Mouse (Mus musculus): ENCODE measurements around the gene Cd82. TPM values are rescaled to one million over a fixed set of nuclear protein-coding genes. Genes with fewer than 3 reads are reported as not detected.

Cd82 gene
- polyA plus RNA-seq, 1 experiment from 2014 or later, result 22.4 TPM

- H3K4me3 ChIP-seq (replicated peaks), result no peak overlapping the region
- H3K36me3 ChIP-seq, result no peaks in the 10 kb centered on the region
- ATAC-seq (ENCODE audit: low FRiP score), result no peak
- H3K27me3 ChIP-seq (replicated peaks), result peaks cover 11% of the 10 kb centered on the region
- H3K4me2 ChIP-seq, result no peak overlapping the region
- 91% methylated on average over 3 of the region's 3 CpGs for WGBS
- H3K9ac ChIP-seq (replicated peaks), result no peak overlapping the region
- H3K4me1 ChIP-seq, result peaks cover 34% of the 10 kb centered on the region
- no peaks in the 10 kb centered on the region for H3K9me3 ChIP-seq (replicated peaks)
- H3K27ac ChIP-seq (replicated peaks), result no peak overlapping the region
Measured at GRCm38 (mm10) chr2:93466314-93466713, 3.4 kb upstream of the Cd82 start.

DNA sequence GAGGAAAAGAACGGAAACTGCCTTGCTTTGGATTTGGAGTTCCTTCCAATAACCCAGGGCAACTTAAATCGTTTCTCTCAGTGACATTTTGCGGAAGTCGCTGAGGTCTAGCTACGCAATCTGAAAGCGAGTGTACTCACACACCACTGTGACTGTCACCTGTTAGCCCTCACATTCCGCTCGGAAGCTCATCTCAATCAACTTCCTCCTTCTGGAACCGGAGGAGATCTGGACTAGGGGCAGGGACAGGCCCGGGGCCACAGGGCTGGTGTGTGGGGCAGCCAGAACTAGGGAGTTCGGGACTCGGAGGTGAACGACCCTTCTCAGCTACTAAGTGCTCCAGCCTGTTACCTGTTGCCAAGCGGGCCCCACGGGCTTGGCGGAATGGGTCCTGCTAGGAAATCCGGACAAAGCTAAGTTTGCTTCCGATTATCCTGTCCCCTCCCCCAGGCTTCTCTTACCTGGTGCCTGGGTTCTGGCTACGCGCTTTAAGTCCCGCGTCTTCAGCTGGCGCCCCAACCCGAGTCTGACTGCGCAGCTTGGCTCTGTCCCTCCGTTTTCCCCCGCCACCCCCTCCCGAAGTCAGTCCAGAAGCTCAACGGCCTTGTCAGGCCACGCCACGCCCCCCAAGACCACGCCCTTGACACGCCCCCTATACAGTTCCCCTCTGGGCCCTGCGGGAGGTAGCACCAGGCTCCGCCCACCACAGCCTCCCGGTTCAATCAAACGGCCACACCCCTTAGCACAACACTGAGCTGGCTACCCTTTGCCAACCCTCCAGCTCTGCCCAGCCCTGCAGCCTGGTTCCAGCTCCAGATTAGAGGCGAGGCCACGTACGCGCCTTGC lies 848 bp downstream of the Cd82 start:
- ATAC-seq (ENCODE audit: low FRiP score), result peak; percentile 87
- H3K9ac ChIP-seq (replicated peaks), result 0 out of 2 replicates have a peak overlapping the region, but pooled peaks have one; percentile 14
- peak overlapping the region; percentile 51; the same call in 1 of the 2 replicates for H3K27ac ChIP-seq (replicated peaks)
- H3K4me3 ChIP-seq (replicated peaks), result peak overlapping the region; percentile 40
- H3K4me1 ChIP-seq, result peaks cover 26% of the 10 kb centered on the region
- H3K27me3 ChIP-seq (replicated peaks), result peaks cover 20% of the 10 kb centered on the region
- no peaks in the 10 kb centered on the region for H3K9me3 ChIP-seq (replicated peaks)
- no peaks in the 10 kb centered on the region for H3K36me3 ChIP-seq
- 3% methylated on average over 41 of the region's 41 CpGs for WGBS
- peak overlapping the region; percentile 70 for H3K4me2 ChIP-seq

DNA sequence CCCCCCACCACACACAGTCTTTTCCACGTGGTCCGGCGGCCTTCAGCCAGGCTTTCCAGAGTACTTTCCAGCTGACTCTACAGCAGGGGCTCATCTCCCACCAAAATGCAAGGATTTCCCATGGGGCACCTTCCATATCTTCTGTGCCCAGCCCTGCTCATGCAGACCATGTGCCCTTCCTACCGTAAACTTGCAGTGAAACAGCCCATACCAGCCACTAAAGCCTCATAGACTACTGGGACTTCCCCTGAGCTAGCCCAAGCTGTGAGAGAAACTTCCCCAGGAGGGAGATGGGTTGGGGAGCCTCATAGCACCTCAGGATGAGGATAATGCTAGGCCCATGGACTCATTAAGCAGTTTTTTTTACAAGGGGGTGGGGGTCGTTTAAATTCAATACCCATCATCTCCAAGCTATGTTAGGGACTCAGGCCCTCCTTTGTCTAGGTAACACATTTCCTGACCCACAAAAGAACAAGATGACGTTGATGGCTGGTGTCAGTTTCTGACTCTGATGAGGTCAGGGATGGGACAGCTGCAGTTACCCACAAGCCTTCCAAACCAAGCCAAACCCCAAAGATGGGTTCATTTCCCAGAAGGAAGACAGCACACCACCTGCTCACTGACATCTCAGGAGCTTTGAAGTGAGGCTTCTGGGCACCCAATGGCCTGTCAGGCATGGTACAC lies 2.0 kb downstream of the Cd82 start:
- no peak overlapping the region for H3K27ac ChIP-seq (replicated peaks)
- H3K4me2 ChIP-seq, result peak overlapping the region; percentile 70
- no peak for ATAC-seq (ENCODE audit: low FRiP score)
- peaks cover 20% of the 10 kb centered on the region for H3K27me3 ChIP-seq (replicated peaks)
- peak overlapping the region; percentile 40; the same call in 1 of the 2 replicates for H3K4me3 ChIP-seq (replicated peaks)
- 70% methylated on average over 6 of the region's 6 CpGs for WGBS
- H3K36me3 ChIP-seq, result no peaks in the 10 kb centered on the region
- H3K9me3 ChIP-seq (replicated peaks), result no peaks in the 10 kb centered on the region
- peaks cover 26% of the 10 kb centered on the region for H3K4me1 ChIP-seq
- H3K9ac ChIP-seq (replicated peaks), result no peak overlapping the region

DNA sequence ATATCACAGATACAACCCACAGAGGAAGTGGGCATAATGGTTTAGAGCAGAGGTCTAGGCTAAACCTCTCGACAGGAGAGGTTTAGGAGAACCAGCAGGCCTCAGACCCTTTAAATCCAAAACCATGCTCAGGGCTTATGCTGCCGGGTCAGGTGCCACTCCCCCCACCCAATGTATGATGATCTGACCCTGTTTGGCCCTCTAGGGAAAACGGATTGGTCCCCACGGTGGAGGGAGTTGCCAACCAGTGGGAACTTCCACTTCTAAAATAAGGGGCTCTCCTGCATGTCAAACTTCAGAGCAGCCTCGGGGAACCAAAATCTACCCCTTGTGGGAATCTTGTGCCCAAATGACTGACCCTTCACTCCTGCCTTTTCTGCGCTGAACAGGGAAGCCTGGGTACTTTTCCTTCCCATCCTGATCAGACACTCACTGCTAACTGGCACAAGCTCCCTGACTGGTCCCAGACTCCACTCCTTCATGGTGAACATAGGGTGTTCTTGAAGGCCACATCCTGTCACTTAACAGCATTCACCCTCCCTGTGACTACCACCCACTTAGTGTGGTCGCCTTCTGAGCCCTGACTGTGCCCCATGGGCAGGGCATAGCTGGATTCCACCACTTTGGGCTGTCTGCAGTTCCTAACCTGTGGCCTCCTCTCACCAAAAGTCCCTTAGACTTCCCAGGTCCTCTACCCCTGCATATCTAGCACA lies 3.6 kb downstream of the Cd82 start:
- no peaks in the 10 kb centered on the region for H3K36me3 ChIP-seq
- no peak overlapping the region for H3K27ac ChIP-seq (replicated peaks)
- WGBS, result 79% methylated on average over 7 of the region's 7 CpGs
- H3K9me3 ChIP-seq (replicated peaks), result no peaks in the 10 kb centered on the region
- no peak for ATAC-seq (ENCODE audit: low FRiP score)
- H3K4me2 ChIP-seq, result no peak overlapping the region
- peaks cover 32% of the 10 kb centered on the region for H3K4me1 ChIP-seq
- no peak overlapping the region for H3K9ac ChIP-seq (replicated peaks)
- no peak overlapping the region for H3K4me3 ChIP-seq (replicated peaks)
- peaks cover 20% of the 10 kb centered on the region for H3K27me3 ChIP-seq (replicated peaks)

DNA sequence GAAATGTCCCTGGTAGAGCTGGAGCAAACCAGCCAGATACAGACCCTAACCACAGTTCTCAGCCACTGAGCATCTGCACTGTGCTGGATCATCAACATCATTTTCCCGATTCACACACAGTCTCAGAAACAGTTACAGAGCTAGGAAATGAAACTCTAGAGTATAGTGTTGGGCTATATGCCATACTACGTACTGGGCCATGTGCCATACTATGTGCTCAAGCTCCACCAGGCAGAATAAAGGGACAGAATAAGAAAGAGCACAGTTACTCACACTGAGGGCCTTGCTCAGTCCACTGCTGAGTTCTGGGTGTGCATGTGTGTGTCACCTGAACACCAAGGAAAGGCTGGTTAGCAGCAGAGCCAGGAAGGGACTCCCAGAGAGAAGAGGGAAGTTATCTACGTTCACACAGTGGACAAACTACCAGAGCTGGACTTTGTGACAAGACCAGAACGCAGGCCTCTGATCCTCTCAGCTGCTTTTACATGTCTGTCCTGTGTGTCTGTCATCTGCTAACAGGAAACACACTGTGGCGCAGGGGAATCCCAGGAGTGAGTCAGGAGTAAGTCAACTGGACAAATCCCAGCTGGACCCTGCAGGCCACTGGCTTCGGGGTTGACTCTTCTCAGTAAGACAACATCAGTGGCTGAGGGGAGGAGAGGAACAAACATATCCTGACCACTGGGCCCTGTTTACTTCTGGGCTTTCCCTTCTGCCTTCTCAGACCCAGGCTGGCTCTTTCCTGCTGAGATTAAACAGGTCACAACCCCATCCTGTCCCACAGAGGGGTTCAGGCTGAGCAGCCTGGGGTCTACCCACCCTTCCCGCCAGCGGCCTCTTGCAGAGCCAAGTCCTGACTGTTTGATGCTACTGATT lies 4.4 kb downstream of the Cd82 start:
- no peaks in the 10 kb centered on the region for H3K36me3 ChIP-seq
- no peak for ATAC-seq (ENCODE audit: low FRiP score)
- no peak overlapping the region for H3K9ac ChIP-seq (replicated peaks)
- no peaks in the 10 kb centered on the region for H3K9me3 ChIP-seq (replicated peaks)
- no peak overlapping the region for H3K27ac ChIP-seq (replicated peaks)
- no peak overlapping the region for H3K4me2 ChIP-seq
- H3K27me3 ChIP-seq (replicated peaks), result peaks cover 20% of the 10 kb centered on the region
- 74% methylated on average over 8 of the region's 8 CpGs for WGBS
- no peak overlapping the region for H3K4me3 ChIP-seq (replicated peaks)
- peaks cover 33% of the 10 kb centered on the region for H3K4me1 ChIP-seq

DNA sequence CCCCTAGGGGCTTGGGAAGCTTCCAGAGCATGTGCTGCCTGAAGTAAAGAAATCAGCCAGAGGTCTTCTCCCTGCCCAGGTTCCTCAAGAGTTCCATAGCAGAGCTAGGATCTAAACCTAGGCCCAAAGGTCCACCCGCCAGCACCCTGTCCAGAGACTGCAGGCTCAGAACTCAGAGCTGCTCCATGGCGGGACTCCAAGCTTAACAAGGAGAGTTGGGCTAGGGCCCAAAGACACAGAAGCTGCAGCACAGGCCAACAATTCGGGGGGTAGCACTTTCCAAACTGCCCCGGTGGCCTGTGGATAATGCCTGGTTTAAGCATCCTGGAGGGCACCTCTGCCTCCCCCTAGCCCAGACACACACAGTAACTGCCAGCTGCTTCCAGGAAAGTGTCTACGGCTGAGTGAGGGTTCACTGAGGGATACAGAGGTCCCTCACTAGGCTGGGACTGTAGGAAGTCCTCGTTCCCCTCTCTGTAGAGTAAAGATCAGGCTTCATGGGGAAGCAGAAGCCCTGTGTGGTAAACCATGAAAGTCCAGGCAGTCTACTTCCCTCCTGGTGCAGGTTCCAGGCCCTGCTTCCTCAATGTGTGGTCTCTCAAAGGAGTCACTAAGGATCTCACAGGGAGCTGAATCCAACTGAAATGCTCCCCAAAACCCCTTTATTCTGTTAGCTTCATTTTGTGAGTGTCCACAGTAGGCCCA lies 5.4 kb downstream of the Cd82 start:
- H3K4me3 ChIP-seq (replicated peaks), result no peak overlapping the region
- H3K9me3 ChIP-seq (replicated peaks), result no peaks in the 10 kb centered on the region
- H3K27me3 ChIP-seq (replicated peaks), result peaks cover 12% of the 10 kb centered on the region
- no peak overlapping the region for H3K9ac ChIP-seq (replicated peaks)
- ATAC-seq (ENCODE audit: low FRiP score), result no peak
- H3K4me2 ChIP-seq, result no peak overlapping the region
- H3K36me3 ChIP-seq, result no peaks in the 10 kb centered on the region
- no peak overlapping the region for H3K27ac ChIP-seq (replicated peaks)
- WGBS, result 73% methylated on average over 6 of the region's 6 CpGs
- H3K4me1 ChIP-seq, result peaks cover 29% of the 10 kb centered on the region

GRCm38 (mm10) chr2:93456140-93456539 lies 6.8 kb downstream of the Cd82 start:
- Histone ChIP-seq H3K9me3 (replicated peaks) (no peaks in the 10 kb centered on the region), H3K27me3 (replicated peaks) (peaks cover 7% of the 10 kb centered on the region), H3K4me1 (peaks cover 15% of the 10 kb centered on the region; the same call in 1 of the 2 replicates), H3K36me3 (no peaks in the 10 kb centered on the region), H3K9ac (replicated peaks) (no peak overlapping the region), H3K27ac (replicated peaks) (no peak overlapping the region), H3K4me3 (replicated peaks) (no peak overlapping the region), H3K4me2 (no peak overlapping the region)
- 62% methylated on average over 3 of the region's 3 CpGs for WGBS
- no peak for ATAC-seq (ENCODE audit: low FRiP score)

DNA sequence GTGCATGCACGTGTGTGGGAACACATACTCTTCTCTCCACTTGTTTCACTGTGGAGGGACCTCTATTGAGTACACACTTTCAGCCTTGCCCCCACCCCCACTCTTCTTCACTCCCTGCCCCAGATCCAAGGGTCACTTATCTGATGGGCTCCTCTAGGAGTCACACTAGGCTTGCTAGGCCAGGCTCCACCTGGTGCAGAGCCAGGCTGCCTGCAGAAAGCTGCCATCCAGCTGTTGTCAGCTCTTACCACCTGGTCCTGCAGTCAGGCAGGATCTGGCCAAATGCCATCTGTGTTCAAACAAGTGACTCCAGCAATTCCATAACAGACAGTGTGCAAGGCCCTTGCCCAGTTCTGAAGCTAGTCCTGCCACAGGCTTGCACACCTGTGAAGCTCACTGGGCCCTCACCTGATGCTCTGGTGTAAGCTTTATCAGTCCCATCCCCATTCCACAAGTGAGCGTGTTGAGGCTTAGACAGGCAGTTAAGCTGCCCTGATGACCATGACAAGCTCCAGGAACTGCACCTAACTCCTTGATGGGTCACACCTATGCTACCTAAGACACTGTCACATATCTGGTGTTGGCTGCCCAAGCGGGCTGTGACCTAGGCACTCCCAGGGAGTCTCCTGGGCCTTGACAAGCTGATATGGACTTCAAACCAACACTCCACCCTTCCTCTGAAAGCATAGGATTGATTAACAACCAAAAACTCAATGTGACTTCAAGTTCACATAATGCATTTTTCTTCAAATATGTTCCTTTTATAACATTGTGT lies 7.9 kb downstream of the Cd82 start:
- Histone ChIP-seq H3K36me3 (no peaks in the 10 kb centered on the region), H3K4me1 (peaks cover 15% of the 10 kb centered on the region; the same call in 1 of the 2 replicates), H3K27me3 (replicated peaks) (no peaks in the 10 kb centered on the region), H3K9ac (replicated peaks) (no peak overlapping the region), H3K9me3 (replicated peaks) (no peaks in the 10 kb centered on the region), H3K27ac (replicated peaks) (no peak overlapping the region), H3K4me3 (replicated peaks) (no peak overlapping the region), H3K4me2 (no peak overlapping the region)
- no peak for ATAC-seq (ENCODE audit: low FRiP score)
- WGBS, result 77% methylated on average over 3 of the region's 3 CpGs

- no peak overlapping the region for H3K4me2 ChIP-seq
- no peak overlapping the region for H3K4me3 ChIP-seq (replicated peaks)
- H3K9me3 ChIP-seq (replicated peaks), result no peaks in the 10 kb centered on the region
- ATAC-seq (ENCODE audit: low FRiP score), result no peak
- H3K36me3 ChIP-seq, result no peaks in the 10 kb centered on the region
- WGBS, result 55% methylated on average over 10 of the region's 10 CpGs
- peaks cover 15% of the 10 kb centered on the region; the same call in 1 of the 2 replicates for H3K4me1 ChIP-seq
- no peaks in the 10 kb centered on the region for H3K27me3 ChIP-seq (replicated peaks)
- H3K9ac ChIP-seq (replicated peaks), result no peak overlapping the region
- no peak overlapping the region for H3K27ac ChIP-seq (replicated peaks)
Measured at GRCm38 (mm10) chr2:93454334-93454733, 8.6 kb downstream of the Cd82 start.

DNA sequence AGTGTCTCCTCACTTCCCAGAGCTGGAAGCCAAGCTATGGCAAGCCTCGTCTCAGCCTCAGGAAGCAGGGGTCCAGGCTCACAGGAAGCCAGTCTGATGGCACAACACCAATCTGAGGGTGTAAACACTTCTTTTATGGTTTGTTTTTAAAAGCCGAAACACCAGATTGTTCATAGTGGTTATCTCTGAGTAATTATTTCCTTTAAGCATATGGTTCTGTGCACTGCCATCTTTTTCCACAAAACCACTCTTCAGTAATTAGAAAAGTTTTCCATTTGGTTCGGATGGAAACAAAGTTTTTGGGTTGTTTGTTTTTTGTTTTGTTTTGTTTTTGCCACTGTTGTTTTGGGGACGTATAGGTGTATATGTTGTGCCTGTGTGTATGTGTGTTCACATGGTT lies 9.9 kb downstream of the Cd82 start:
- peaks cover 11% of the 10 kb centered on the region; the same call in 1 of the 2 replicates for H3K4me1 ChIP-seq
- no peak for ATAC-seq (ENCODE audit: low FRiP score)
- WGBS, result 86% methylated on average over 4 of the region's 4 CpGs

More for the DNA sequence above, 9.9 kb downstream of the Cd82 start:
- H3K36me3 ChIP-seq, result no peaks in the 10 kb centered on the region
- H3K9ac ChIP-seq (replicated peaks), result no peak overlapping the region
- no peaks in the 10 kb centered on the region for H3K9me3 ChIP-seq (replicated peaks)
- H3K27ac ChIP-seq (replicated peaks), result no peak overlapping the region
- no peak overlapping the region for H3K4me2 ChIP-seq
- no peaks in the 10 kb centered on the region for H3K27me3 ChIP-seq (replicated peaks)
- H3K4me3 ChIP-seq (replicated peaks), result no peak overlapping the region

All from neural tube, embryonic 15.5 days (tissue).